Mouse (Mus musculus) frontal cortex, postnatal 14 days (tissue): ENCODE results near the gene Olfr328.
A peak's percentile ranks its signal among the peaks of the same experiment; 100 is the strongest.
"Not testable (repeated sequence)": the region's sequence is repeated elsewhere in the genome, so short reads cannot be mapped to it uniquely, and the experiment has no call there.

ENCODE experiments used
- DNase-seq, 2 experiments: peaks; one replicate each; pipeline ENCODE4 v3.0.0; 2022; ENCODE audit warnings: low spot score in 2 of 2

Gene Olfr328

GRCm38 (mm10) chr11:58555536-58555935 lies at the start of gene Olfr328:
Gene Olfr328, minus strand, starts transcription at chr11:58555636.
- no peak for DNase-seq

DNA sequence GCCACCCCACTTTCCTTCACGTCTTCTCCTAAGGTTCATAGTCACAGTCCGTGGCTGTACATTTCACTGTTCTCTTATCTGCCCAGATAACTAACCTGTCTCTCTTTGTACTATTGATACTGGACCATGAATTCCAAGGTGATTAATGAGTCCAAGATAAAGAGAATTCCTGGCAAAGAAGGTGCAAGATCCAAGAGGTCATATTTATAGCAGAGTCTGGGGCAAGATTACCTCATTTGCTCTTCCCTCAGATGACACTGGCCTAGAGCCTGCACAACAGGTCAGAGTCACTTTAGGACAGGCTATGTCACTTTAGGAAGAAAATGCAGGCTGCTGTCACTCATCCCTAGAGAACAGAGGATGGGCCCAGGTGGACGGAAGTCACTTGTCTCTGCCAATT lies 49.8 kb upstream of the Olfr328 start:
- DNase-seq: no peak

GRCm38 (mm10) chr11:58604688-58605087 lies 49.3 kb upstream of the Olfr328 start:
- DNase-seq: no peak

DNA sequence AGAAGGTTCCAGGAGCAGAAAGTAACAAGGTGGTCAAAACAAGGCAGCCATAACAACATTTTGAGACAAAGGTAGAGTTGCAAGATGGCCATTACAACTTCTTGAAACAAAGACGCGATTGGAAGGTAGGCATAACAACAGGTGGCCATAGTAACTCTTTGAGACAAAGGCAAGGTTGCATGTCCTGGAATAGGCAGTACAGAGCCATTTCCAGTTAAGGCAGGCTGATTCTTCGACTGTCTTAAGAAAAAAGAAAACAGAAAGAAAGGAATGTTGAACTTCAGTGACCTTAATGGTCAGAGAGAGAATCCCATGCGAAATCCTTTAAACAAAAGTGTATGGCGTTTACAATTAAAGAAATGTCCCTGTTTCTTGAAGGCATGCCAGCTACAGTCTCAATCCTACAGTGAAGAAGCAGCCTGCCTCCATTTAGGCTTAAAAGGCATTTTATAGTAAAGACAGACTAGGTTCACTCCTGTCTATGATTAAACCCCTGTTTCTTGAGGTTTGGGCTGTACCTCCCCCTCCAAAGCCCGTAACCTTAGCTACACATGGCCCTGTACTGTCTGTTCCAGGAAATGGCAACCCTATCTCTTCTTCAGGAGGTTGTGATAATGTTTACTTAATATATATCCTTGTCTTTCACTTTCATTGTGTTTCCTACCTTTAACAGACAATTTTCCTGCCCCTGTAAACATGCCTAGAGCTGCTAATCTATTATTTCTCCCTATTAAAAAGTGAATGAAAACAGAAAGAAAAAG lies 47.5 kb upstream of the Olfr328 start:
- no peak for DNase-seq

DNA sequence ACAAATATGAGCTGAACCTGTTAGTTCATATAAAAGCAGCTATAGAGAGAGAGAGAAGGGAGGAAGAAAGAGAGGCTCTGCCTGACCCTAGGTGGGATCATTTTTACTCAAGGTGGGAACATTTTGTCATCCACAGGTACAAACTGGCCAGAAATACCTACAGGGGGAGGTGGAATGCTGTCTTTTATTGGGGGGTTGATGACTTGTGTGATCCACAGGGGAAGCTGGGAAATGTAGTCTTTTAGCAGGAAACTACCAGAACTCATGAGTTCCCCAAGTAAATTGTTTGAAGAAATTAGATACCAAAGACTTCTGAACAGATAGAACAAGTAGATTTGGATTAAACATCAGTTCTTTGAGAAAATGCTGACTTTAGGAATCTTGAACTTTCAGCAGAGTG lies 46.6 kb upstream of the Olfr328 start:
- DNase-seq: no peak

- DNase-seq: no peak
These were observed 42.4 kb upstream of the Olfr328 start for GRCm38 (mm10) chr11:58597837-58598236.

DNA sequence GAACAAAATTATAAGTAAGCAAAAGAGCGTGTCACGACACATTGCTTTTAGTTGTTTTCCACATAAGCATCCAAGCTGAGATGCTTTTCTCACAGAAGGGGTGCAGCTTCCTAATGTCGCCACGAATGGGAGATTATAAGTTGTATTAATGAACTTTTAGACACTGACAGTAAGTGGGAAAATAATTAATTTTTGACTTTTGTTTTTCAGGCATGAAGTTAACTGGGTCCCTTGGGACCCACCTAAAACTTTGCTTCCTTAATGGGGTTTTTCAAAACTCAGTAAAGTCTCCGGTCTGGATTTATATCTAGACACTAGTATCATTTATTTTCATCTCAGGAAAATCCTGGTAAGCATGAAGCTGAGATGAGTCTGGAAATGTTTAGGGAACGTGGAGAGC lies 39.4 kb upstream of the Olfr328 start, which contains the start of gene Olfr324:
Gene Olfr324, plus strand, starts transcription at position 301 of the 400 bp plus-strand sequence.
- DNase-seq: no peak

DNA sequence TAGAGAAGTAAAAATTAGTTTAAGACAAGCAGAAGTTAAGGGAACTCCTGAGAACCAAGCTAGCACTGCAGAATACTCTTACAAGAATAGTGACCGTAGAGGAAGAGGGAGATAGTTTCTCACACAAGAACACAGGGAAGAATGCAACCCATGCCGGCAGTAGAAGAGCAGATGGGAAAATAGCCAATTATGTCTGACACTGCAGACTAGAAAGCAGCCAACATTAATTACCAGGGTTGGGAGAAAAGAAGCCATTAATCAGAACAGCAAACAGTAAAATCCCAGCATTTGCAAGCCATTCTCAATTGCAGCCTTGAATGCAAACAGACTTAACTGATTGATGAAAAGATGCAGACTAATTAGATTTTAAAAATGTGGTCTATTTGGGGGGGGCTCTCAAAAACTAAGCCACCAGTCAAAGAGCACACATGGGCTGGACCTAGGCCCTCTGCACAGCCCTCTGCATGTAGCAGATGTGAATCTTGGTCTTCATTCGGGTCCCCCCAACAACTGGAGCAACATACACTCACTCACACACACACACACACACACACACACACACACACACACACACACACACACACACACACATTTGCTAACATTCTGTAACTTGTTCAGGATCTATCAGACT lies 33.3 kb upstream of the Olfr328 start:
- no peak for DNase-seq

DNA sequence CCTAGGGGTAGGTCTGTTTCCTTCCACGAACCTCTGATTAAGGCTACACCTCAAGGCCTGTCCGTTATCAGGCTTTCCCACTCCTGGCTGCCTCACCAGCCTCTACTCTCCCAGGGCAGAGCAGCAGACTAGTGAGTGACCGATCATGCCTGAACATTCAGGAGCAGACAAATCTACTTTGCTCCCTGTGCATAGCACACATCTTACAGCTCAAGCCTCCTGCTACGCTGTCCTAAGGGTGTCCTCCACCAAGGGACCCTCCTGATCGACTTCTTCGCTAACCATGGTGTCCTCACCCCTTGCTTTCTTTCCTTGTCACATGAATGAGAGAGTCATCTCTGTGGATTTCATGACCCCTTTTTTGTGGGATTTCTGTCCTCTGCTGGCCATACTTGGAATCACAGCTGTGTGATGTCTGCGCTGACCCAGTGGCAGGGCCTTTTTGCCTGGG lies 32.5 kb upstream of the Olfr328 start:
- peak in 1 of 2 experiments; percentile 22 for DNase-seq

DNA sequence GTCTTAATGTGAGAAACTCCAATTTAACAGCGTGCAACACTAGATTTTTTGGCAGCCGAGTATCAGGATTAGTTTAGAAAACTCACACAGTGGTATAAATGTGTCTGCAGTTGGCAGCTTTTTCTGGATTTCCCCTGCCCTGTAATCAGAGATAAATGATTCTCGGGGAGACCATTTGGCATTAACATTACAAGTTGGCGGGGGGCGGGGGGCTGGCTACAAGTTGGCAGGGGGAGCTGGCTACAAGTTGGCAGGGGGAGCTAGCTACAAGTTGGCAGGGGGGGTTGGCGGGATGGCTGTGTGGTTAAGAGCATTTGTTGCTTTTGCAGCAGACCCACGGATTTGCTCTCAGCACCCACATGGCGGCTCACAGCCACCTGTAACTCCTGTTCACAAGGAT lies 23.2 kb upstream of the Olfr328 start:
- DNase-seq: peak in 1 of 2 experiments; percentile 7

- no peak for DNase-seq
These were observed 22.0 kb upstream of the Olfr328 start, which contains the start of gene Olfr325 for GRCm38 (mm10) chr11:58577430-58577829. Gene Olfr325, plus strand, starts transcription at chr11:58577730.

- no peak for DNase-seq
These were observed 15.0 kb upstream of the Olfr328 start, which contains the start of gene Olfr224 for GRCm38 (mm10) chr11:58570405-58570804. Gene Olfr224, minus strand, starts transcription at chr11:58570553.

DNA sequence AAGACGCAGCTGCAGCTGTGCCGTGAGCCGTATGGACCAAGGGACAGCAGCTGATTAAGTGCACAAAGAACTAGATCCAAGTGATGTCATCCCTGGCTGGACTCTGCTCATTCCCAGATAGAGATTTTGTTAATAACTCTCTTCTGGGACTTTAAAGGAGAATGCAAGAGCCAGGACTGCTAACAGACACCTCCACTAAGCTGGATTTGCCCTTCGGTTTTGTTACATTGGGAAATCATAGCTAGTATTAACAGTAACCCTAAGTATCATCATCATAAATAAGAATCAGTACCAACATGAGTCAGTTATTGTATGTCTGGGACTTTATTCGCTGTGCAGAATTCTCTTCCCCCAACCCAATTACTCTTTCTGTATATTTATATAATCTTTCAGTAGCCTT lies 9.1 kb downstream of the Olfr328 start, which contains the start of gene Olfr329-ps:
Gene Olfr329-ps, minus strand, starts transcription at position 101 of the 400 bp plus-strand sequence.
- no peak for DNase-seq

GRCm38 (mm10) chr11:58534736-58535135 lies 20.7 kb downstream of the Olfr328 start, which contains the start of gene Olfr330:
Gene Olfr330, minus strand, starts transcription at chr11:58534836.
- DNase-seq: not testable (repeated sequence)

DNA sequence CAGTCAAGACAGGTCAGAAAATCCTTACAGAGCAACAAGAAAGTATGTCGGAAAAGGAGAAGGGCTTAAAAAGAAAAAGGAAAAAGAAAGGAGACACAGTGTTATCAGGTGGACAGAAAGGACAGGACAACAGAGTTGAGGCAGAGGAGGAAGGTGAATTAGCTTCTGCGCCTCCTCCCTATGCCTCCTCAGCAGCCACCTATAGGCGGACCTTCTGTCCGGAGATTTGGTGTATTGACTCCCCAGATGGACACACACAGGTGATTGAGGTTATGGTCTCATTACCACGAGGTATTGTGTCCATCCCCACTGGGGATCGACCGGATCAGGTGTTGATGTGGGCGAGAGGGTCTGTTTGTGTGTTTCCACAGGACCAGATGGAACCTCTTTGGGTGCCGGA lies 35.7 kb downstream of the Olfr328 start:
- peak; percentile 5 to 12 for DNase-seq

DNA sequence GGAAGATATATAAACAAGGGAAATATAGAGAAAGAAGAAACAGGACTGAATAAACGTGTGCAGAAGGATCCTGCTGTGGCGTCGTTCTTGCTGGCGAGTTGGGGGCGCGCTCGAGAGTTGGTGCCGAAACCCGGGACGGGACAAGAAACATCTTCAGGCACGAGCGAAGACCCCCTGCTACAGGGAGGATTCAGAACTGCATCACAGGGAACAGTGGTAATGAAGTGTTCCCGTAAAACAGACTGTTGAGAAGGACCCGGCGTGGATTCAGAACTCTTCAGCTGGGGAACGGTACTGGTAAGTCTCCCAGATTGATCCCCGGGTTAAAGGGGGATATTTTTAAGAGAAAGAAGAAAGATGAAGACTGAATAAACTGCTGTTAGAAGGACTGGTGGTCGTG lies 36.5 kb downstream of the Olfr328 start:
- DNase-seq: peak; percentile 62 to 64

DNA sequence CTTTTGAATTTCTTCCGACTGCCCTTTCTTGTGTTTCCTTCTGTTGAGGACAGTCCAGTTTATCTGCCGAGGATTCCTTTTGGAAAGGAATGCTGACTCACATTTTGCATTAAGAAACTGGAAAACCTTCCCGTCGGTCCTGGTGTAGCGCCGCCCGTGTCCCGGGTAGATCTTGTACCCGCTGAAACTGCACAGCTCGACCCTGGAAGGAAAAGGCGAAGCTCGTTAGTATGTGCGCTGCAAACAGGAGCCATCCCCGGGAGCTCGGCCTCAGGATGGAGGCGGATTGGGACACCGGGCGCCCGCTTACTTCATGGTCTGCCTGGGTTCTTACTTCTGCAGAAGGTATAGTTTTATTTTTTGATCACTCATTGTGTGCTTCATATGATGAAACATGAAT lies 46.4 kb downstream of the Olfr328 start:
- not testable (repeated sequence) for DNase-seq

GRCm38 (mm10) chr11:58502472-58502871 lies 53.0 kb downstream of the Olfr328 start, which contains the start of gene Olfr331:
Gene Olfr331, minus strand, starts transcription at chr11:58502572.
- DNase-seq: not testable (repeated sequence)
